Mouse (Mus musculus): ENCODE results near the gene Ankrd23. TPM values are rescaled to one million over a fixed set of nuclear protein-coding genes. Genes with fewer than 3 reads are reported as not detected.
A peak's percentile ranks its signal among the peaks of the same experiment; 100 is the strongest.

Ankrd23 gene
- polyA plus RNA-seq, 1 experiment from 2014 or later, result 11.6 TPM

DNA sequence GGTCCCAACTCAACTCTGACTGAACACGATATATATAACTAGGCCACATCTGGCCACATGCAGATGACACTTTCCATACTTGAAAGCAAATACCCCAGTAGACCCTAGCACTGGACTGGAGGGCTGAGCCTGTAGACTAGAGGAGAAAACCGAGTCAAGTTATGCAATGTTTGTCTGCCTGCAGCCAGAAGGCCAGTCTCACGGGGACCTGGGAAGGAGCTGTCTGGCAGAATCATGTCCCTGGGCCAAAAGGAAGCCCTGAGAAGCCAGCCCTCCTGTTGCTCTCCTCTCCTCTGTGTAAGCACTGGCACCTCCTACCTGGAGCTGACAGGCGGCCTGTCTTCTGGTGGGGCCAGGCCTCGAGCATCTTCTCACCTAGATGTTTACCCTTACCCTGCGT lies 38.7 kb upstream of the Ankrd23 start:
- Histone ChIP-seq H3K36me3 (ENCODE audit: control insufficient read depth, insufficient read depth, low read length) (no peaks in the 10 kb centered on the region), H3K27me3 (replicated peaks; ENCODE audit: control insufficient read depth, insufficient read depth, low read length) (no peaks in the 10 kb centered on the region), H3K9me3 (ENCODE audit: control insufficient read depth, low read length) (no peaks in the 10 kb centered on the region), H3K4me3 (ENCODE audit: low read depth, low read length) (no peak overlapping the region), H3K27ac (ENCODE audit: low read depth) (no peak overlapping the region), H3K9ac (ENCODE audit: low read length) (no peak overlapping the region), H3K4me1 (replicated peaks; ENCODE audit: control insufficient read depth, insufficient read depth, low read length) (peaks cover 38% of the 10 kb centered on the region), H3K4me2 (ENCODE audit: low read length) (no peak overlapping the region)
- no peak for ATAC-seq (replicated peaks; ENCODE audit: low FRiP score, low TSS enrichment, low read depth)
- no peak for DNase-seq (ENCODE audit: low spot score)
- WGBS, result 61% methylated on average over 6 of the region's 6 CpGs

DNA sequence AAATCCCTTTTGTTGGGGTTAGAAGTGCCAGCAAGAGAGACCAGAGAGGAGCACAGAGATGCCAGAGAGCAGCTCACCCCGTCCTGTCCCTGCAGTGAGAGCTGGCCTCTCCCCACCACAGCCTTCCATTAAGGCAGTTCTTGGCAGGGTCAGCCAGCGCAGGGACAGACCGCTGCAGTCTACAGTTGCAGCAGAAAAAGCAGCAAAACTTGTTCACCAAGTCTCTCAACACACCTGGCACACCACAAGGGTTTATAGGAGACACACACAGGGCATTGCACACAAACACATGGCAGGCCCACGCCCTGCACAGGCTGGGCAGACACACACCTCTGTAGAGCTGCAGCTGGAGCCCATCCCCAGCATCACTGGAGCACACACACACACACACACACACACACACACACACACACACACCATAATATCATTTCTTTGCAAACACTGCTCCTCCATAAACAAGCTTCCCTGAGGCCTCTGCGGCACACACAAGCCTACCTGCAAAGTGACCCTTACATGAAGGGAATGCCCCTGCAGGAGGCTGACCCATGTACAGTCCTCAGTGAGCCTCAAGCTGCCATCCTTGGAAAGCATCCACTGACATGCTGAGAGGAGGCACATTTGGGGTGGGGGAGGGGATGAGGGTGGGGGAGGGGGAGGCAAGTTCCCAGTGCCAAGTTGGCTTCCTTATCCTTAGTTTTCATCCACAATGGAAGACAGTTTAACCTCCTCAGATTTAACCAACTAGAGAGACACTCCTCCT lies 37.7 kb upstream of the Ankrd23 start:
- H3K9ac ChIP-seq (ENCODE audit: low read length), result no peak overlapping the region
- DNase-seq (ENCODE audit: low spot score), result no peak

DNA sequence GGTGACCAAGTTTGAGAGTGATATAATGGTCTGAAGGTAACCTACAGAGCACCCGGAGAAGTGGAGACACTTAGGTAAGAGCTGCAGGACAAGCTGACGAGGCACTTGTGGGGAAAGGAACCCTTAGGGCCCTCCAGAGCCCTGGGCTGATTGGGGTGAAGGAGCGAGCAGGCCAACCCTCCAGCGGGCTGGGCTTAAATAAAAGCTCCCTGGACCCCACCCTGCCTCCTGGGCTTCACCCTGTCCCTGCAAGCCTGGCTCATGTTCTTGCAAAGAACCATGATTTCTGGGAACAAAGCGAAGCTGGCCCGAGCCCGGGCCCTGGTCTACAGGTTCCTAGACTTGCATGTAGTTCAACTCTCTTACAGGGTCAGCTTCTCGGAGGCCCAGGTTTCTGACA lies 36.8 kb upstream of the Ankrd23 start:
- 68% methylated on average over 8 of the region's 8 CpGs for WGBS

More for the DNA sequence above, 37.7 kb upstream of the Ankrd23 start:
- H3K4me3 ChIP-seq (ENCODE audit: low read depth, low read length), result no peak overlapping the region
- H3K9me3 ChIP-seq (ENCODE audit: control insufficient read depth, low read length), result no peaks in the 10 kb centered on the region
- no peak overlapping the region for H3K4me2 ChIP-seq (ENCODE audit: low read length)
- no peak for ATAC-seq (replicated peaks; ENCODE audit: low FRiP score, low TSS enrichment, low read depth)
- H3K27me3 ChIP-seq (replicated peaks; ENCODE audit: control insufficient read depth, insufficient read depth, low read length), result no peaks in the 10 kb centered on the region
- 74% methylated on average over 5 of the region's 5 CpGs for WGBS
- no peak overlapping the region for H3K27ac ChIP-seq (ENCODE audit: low read depth)
- peaks cover 37% of the 10 kb centered on the region for H3K4me1 ChIP-seq (replicated peaks; ENCODE audit: control insufficient read depth, insufficient read depth, low read length)
- no peaks in the 10 kb centered on the region for H3K36me3 ChIP-seq (ENCODE audit: control insufficient read depth, insufficient read depth, low read length)

DNA sequence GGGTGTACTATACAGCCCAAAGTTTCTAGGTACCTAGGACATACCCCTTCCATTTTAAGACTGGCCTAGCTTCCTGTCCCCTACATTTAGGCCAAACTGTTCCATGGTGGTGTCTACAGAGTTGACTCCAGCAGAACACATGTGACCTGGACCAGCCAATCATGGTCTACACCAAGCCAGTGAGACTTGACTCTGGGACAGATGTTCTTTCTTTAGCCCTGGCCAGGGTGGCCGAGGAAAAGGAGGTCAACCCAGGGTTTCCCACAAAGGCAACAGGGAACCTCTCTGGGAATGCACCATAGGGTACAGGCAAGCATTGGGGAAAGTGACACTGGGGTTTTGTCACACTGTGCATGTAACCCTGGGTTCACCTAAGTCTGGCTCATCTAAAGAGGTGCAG lies 36.0 kb upstream of the Ankrd23 start:
- WGBS, result 85% methylated on average over 1 of the region's 1 CpGs
- H3K9me3 ChIP-seq (ENCODE audit: control insufficient read depth, low read length), result no peaks in the 10 kb centered on the region
- H3K9ac ChIP-seq (ENCODE audit: low read length), result no peak overlapping the region
- no peak overlapping the region for H3K4me3 ChIP-seq (ENCODE audit: low read depth, low read length)
- H3K27me3 ChIP-seq (replicated peaks; ENCODE audit: control insufficient read depth, insufficient read depth, low read length), result no peaks in the 10 kb centered on the region
- H3K36me3 ChIP-seq (ENCODE audit: control insufficient read depth, insufficient read depth, low read length), result no peaks in the 10 kb centered on the region
- DNase-seq (ENCODE audit: low spot score) (no peak), ATAC-seq (replicated peaks; ENCODE audit: low FRiP score, low TSS enrichment, low read depth) (no peak)
- peaks cover 39% of the 10 kb centered on the region for H3K4me1 ChIP-seq (replicated peaks; ENCODE audit: control insufficient read depth, insufficient read depth, low read length)
- H3K4me2 ChIP-seq (ENCODE audit: low read length), result no peak overlapping the region
- no peak overlapping the region for H3K27ac ChIP-seq (ENCODE audit: low read depth)

More for the DNA sequence above, 36.8 kb upstream of the Ankrd23 start:
- H3K9ac ChIP-seq (ENCODE audit: low read length), result no peak overlapping the region
- H3K27me3 ChIP-seq (replicated peaks; ENCODE audit: control insufficient read depth, insufficient read depth, low read length), result no peaks in the 10 kb centered on the region
- no peaks in the 10 kb centered on the region for H3K36me3 ChIP-seq (ENCODE audit: control insufficient read depth, insufficient read depth, low read length)
- peaks cover 36% of the 10 kb centered on the region for H3K4me1 ChIP-seq (replicated peaks; ENCODE audit: control insufficient read depth, insufficient read depth, low read length)
- H3K4me3 ChIP-seq (ENCODE audit: low read depth, low read length), result no peak overlapping the region
- H3K9me3 ChIP-seq (ENCODE audit: control insufficient read depth, low read length), result no peaks in the 10 kb centered on the region
- no peak for ATAC-seq (replicated peaks; ENCODE audit: low FRiP score, low TSS enrichment, low read depth)
- no peak for DNase-seq (ENCODE audit: low spot score)
- H3K4me2 ChIP-seq (ENCODE audit: low read length), result no peak overlapping the region
- H3K27ac ChIP-seq (ENCODE audit: low read depth), result no peak overlapping the region

DNA sequence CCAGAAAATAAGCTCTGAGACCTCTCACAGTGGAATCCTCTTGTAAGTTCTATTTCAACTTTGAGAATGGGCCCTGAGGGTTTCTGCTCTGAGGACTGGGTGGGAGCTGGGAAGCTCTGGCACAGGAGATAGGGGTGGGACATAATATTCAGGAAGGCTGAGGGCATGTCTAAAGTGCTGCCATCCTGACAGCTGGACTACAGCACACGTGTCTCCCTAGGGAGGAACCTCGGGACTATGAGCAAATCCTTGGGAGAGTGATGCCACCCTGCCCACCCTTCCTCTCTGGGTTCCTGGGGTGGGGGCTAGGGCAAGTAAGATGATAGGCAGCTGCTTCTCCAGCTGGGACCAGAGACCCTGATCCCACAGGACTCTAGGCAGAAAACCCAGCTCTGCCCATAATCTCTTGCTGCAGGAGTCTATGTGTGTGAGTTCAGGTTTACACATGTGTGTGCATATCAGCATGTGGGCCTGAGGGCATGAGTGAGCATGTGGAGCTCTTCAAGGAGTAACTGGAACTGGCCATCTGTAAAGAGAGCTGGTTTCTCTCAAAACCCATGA lies 35.5 kb upstream of the Ankrd23 start:
- Histone ChIP-seq H3K27ac (ENCODE audit: low read depth) (no peak overlapping the region), H3K9ac (ENCODE audit: low read length) (no peak overlapping the region), H3K27me3 (replicated peaks; ENCODE audit: control insufficient read depth, insufficient read depth, low read length) (no peaks in the 10 kb centered on the region), H3K4me2 (ENCODE audit: low read length) (no peak overlapping the region), H3K36me3 (ENCODE audit: control insufficient read depth, insufficient read depth, low read length) (no peaks in the 10 kb centered on the region), H3K4me3 (ENCODE audit: low read depth, low read length) (no peak overlapping the region), H3K4me1 (replicated peaks; ENCODE audit: control insufficient read depth, insufficient read depth, low read length) (peaks cover 42% of the 10 kb centered on the region), H3K9me3 (ENCODE audit: control insufficient read depth, low read length) (no peaks in the 10 kb centered on the region)
- no peak for ATAC-seq (replicated peaks; ENCODE audit: low FRiP score, low TSS enrichment, low read depth)
- DNase-seq (ENCODE audit: low spot score), result no peak
- WGBS, result 70% methylated on average over 2 of the region's 2 CpGs

DNA sequence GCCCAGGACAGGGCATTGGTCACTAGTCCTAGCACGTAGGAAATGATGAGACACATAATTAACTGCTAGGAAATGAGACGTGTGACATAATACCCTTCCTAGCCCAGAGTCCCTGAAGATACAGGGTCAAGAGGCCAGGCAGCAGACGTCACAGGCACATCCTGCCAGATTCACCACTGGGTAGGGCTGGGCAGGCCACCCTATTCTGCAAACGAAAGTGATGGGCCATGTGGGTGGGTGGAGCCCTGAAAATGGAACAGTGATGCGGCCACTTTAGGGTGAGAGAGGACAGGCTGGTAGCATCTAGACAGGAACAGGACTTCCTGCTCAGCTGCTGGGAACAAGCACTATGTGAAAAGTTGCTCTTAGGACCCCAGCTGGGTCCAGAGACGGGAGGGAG lies 34.9 kb upstream of the Ankrd23 start:
- ATAC-seq (replicated peaks; ENCODE audit: low FRiP score, low TSS enrichment, low read depth), result no peak
- Histone ChIP-seq H3K4me3 (ENCODE audit: low read depth, low read length) (no peak overlapping the region), H3K9ac (ENCODE audit: low read length) (no peak overlapping the region), H3K27ac (ENCODE audit: low read depth) (no peak overlapping the region), H3K36me3 (ENCODE audit: control insufficient read depth, insufficient read depth, low read length) (no peaks in the 10 kb centered on the region), H3K27me3 (replicated peaks; ENCODE audit: control insufficient read depth, insufficient read depth, low read length) (no peaks in the 10 kb centered on the region), H3K9me3 (ENCODE audit: control insufficient read depth, low read length) (no peaks in the 10 kb centered on the region), H3K4me2 (ENCODE audit: low read length) (no peak overlapping the region), H3K4me1 (replicated peaks; ENCODE audit: control insufficient read depth, insufficient read depth, low read length) (peaks cover 38% of the 10 kb centered on the region)
- 35% methylated on average over 6 of the region's 6 CpGs for WGBS
- DNase-seq (ENCODE audit: low spot score), result no peak

DNA sequence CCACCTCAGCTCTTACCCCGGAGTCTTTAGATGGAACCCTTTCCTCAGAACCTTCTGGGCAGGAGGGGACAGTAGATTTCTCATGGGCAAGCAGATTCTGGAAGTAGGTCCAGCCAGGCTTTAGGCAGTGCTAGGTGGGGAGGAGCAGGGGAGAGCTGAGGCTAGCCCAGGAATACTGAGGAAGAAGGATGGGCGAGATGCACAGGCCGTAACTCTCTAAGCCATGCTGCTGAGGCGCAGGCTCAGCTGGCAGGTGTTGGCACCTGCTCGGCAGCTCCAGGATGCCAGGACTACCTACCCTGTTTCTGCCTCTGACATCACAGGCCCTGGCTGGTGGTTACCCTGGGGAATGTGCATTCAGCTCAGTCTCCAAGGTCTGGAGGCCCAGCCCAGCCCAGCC lies 33.6 kb upstream of the Ankrd23 start:
- WGBS, result 85% methylated on average over 5 of the region's 5 CpGs
- no peak for DNase-seq (ENCODE audit: low spot score)
- Histone ChIP-seq H3K9ac (ENCODE audit: low read length) (no peak overlapping the region), H3K27ac (ENCODE audit: low read depth) (no peak overlapping the region), H3K4me3 (ENCODE audit: low read depth, low read length) (no peak overlapping the region), H3K27me3 (replicated peaks; ENCODE audit: control insufficient read depth, insufficient read depth, low read length) (no peaks in the 10 kb centered on the region), H3K36me3 (ENCODE audit: control insufficient read depth, insufficient read depth, low read length) (no peaks in the 10 kb centered on the region), H3K9me3 (ENCODE audit: control insufficient read depth, low read length) (no peaks in the 10 kb centered on the region), H3K4me2 (ENCODE audit: low read length) (no peak overlapping the region), H3K4me1 (replicated peaks; ENCODE audit: control insufficient read depth, insufficient read depth, low read length) (peaks cover 35% of the 10 kb centered on the region)
- no peak for ATAC-seq (replicated peaks; ENCODE audit: low FRiP score, low TSS enrichment, low read depth)

DNA sequence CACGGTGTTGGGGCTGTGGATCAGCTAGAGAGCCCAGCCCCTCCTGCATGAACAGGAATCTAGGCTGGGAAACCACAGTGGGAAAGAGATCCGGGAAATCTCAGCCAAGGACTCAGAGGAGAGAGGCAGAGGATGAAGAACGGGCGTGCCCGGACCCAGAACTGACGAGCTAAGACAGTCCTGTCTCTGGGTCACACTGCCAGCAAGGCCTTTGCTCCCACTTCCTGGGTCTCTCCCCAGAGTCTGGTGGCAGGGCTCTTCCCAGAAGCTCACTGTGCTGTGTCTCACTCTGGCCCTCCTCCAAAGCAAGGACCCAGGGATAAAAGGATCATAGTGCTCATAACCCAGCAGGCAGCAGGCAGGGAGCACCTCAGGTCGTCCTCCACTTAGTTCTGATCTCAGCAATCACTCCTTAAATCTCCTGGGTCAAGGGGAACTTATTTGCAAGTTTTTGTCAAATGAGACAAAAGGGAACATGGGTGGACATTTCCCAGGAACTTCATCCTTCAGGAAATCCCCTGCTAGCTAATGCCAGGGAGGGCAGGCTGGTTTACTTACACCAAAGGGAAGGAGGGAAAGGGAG lies 33.1 kb upstream of the Ankrd23 start:
- H3K4me2 ChIP-seq (ENCODE audit: low read length), result no peak overlapping the region
- peak overlapping the region; percentile 25; the same call in 1 of the 2 replicates for H3K27ac ChIP-seq (ENCODE audit: low read depth)
- no peak overlapping the region for H3K9ac ChIP-seq (ENCODE audit: low read length)
- no peaks in the 10 kb centered on the region for H3K9me3 ChIP-seq (ENCODE audit: control insufficient read depth, low read length)
- no peak for DNase-seq (ENCODE audit: low spot score)
- no peak for ATAC-seq (replicated peaks; ENCODE audit: low FRiP score, low TSS enrichment, low read depth)
- H3K36me3 ChIP-seq (ENCODE audit: control insufficient read depth, insufficient read depth, low read length), result no peaks in the 10 kb centered on the region
- no peaks in the 10 kb centered on the region for H3K27me3 ChIP-seq (replicated peaks; ENCODE audit: control insufficient read depth, insufficient read depth, low read length)
- WGBS, result 53% methylated on average over 7 of the region's 7 CpGs
- H3K4me1 ChIP-seq (replicated peaks; ENCODE audit: control insufficient read depth, insufficient read depth, low read length), result peaks cover 35% of the 10 kb centered on the region
- no peak overlapping the region for H3K4me3 ChIP-seq (ENCODE audit: low read depth, low read length)
